Mouse (Mus musculus) bone marrow macrophage, adult 2 months (primary cell): ENCODE data around the gene Myo6. TPM values are rescaled to one million over a fixed set of nuclear protein-coding genes. Genes with fewer than 3 reads are reported as not detected.

Experiments
- H3K27ac ChIP-seq: 2 replicates; pipeline ENCODE4 v1.5.1; 2012; ENCODE audit warnings: low read depth, low read length; ENCODE audit not compliant: insufficient read depth
- H3K4me1 ChIP-seq: 2 replicates; pipeline ENCODE4 v1.6.1; 2012; ENCODE audit warnings: low read length; ENCODE audit not compliant: control insufficient read depth, insufficient read depth
- H3K4me3 ChIP-seq: 2 replicates; pipeline ENCODE4 v1.5.1; 2012; ENCODE audit warnings: mild to moderate bottlenecking, low read length, moderate library complexity; ENCODE audit not compliant: insufficient read depth
- CTCF ChIP-seq: IDR thresholded peaks from 2 replicates; pipeline ENCODE4 v1.5.1; 2012; ENCODE audit warnings: low read depth, mild to moderate bottlenecking, low read length, moderate library complexity
- POLR2A ChIP-seq: IDR thresholded peaks from 2 replicates; pipeline ENCODE4 v1.6.1; 2012; ENCODE audit warnings: mild to moderate bottlenecking, low read depth, low read length, borderline replicate concordance
- polyA plus RNA-seq: library from polyadenylated mRNA; stranded (reverse); fragments of >200 nt; gene quantifications from 2 replicates; pipeline ENCODE4 v1.2.4, GENCODE M21; 2012; ENCODE audit not compliant: missing spikeins, insufficient read depth, insufficient read length

The Myo6 gene
- polyA plus RNA-seq, 1 experiment = 2.5 TPM

DNA sequence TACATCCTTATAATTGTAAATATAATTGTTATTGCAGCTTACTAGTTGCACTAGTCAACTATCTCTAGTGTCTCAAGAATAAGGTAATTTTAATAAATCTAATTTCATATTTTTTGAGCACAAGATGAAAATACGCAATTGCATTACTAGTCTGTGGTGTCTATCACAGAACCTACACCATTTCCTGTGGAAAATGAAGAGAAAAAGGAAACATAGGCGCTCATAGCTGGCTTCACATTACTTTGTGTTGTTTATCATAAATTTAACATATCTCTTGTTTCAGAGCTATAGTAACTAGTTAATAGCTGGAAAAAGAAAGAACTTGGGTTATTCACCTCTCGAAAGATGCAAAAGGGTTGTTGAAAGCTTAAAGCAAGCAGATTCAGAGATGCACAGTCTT, 117.6 kb downstream of the Myo6 start:
- no peak overlapping the region for H3K27ac ChIP-seq
- H3K4me1 ChIP-seq = no peaks in the 10 kb centered on the region
- no peak for TF ChIP-seq POLR2A
- no peak for TF ChIP-seq CTCF
- no peak overlapping the region for H3K4me3 ChIP-seq

DNA sequence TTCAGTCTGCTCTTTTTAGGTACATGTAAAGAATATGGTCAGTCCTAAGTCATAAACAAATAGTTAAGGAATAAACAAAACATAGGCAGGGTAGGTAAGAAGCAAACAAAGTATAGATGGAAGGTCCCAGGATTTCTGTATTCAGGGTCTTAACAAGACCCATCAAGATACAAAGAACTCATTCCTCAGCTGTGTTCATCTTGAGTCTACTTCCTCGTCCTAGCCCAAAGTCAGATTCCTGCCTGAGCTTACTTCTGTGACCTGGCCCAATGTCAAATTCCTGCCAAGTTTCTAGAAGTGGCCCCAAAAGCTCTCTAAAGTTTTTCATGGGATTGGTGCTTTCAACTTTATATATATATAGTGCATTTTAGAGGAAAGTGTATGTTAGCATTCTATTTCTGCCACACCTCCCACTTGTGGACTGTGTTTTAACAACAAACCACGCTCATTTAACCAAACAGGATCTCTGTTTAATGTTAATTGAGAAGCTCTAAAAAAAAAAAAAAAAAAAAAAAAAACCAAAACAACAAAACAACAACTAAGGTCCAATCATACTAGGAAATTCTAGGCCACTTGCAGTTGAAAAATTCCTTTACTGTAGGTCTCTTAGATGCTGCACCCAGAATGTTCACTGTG, 119.8 kb downstream of the Myo6 start:
- Histone ChIP-seq H3K4me1 (no peaks in the 10 kb centered on the region), H3K4me3 (no peak overlapping the region), H3K27ac (no peak overlapping the region)
- TF ChIP-seq CTCF = no peak

DNA sequence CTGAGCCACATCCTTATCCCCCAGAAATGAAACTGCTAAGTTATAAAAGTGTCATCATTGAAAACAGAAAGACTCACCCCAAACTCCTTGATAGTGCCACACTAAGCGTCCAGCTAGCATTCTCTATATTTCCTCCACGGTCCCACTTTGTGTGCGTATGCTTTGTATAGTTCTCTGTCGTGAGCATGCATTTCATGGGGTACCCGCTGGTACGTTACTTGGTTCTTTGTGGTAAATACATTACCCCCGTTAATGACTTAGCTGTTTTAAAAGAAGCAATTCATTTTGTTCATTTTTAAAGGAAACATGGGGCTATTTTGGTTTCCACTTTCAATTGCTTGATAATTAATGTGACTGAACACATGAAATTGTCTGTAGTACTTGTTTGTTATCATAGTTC, 122.0 kb downstream of the Myo6 start:
- H3K4me1 ChIP-seq = no peaks in the 10 kb centered on the region
- no peak overlapping the region for H3K4me3 ChIP-seq
- no peak for TF ChIP-seq CTCF
- no peak for TF ChIP-seq POLR2A
- H3K27ac ChIP-seq = no peak overlapping the region

- Histone ChIP-seq H3K4me1 (no peaks in the 10 kb centered on the region), H3K4me3 (no peak overlapping the region), H3K27ac (no peak overlapping the region)
- no peak for TF ChIP-seq POLR2A
- TF ChIP-seq CTCF = no peak
Measured at GRCm38 (mm10) chr9:80293056-80293584, 128.3 kb downstream of the Myo6 start.

DNA sequence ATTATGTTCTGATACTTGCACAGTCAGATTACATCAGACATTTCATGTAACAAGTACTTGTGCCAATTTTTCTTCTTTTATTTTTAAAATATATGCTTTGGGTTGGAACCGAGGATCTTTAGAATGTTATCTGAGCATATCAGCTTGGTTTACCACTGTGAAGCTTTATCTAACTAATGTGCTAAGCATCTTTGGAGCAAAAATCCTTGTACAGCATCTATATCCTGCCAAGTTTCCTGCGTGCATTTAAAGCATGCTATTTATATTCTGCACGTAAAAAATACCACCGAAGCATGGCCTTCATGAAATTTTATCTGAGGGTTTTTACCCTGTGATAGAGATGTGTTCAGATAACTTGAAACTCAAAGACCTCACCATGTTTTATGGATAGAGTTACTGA, 131.3 kb downstream of the Myo6 start:
- no peak overlapping the region for H3K4me3 ChIP-seq
- TF ChIP-seq CTCF (no peak), POLR2A (no peak)
- no peak overlapping the region for H3K27ac ChIP-seq
- no peaks in the 10 kb centered on the region for H3K4me1 ChIP-seq

GRCm38 (mm10) chr9:80299031-80299430, 134.2 kb downstream of the Myo6 start:
- H3K4me3 ChIP-seq = no peak overlapping the region
- no peaks in the 10 kb centered on the region for H3K4me1 ChIP-seq
- TF ChIP-seq POLR2A = no peak
- TF ChIP-seq CTCF = no peak
- no peak overlapping the region for H3K27ac ChIP-seq

GRCm38 (mm10) chr9:80303518-80303917, 138.7 kb downstream of the Myo6 start:
- Histone ChIP-seq H3K4me3 (no peak overlapping the region), H3K27ac (no peak overlapping the region), H3K4me1 (no peaks in the 10 kb centered on the region)
- TF ChIP-seq POLR2A (no peak), CTCF (no peak)

- TF ChIP-seq POLR2A (no peak), CTCF (no peak)
- no peaks in the 10 kb centered on the region for H3K4me1 ChIP-seq
Measured at GRCm38 (mm10) chr9:80306390-80306789, 141.6 kb downstream of the Myo6 start.

DNA sequence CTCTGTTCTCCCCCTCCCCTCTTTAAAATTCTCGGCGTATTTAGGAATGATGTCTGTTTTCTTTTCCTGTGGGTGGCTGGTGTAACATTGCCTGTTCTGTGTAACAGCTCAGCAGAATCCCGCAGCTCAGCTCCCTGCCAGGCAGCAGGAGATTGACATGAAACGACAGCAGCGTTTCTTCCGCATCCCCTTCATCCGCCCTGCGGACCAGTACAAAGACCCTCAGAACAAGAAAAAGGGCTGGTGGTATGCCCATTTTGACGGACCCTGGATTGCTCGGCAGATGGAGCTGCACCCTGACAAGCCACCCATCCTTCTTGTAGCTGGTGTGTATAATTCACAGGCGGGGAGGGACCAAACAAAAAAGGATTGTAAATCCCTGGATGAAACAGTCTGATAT, 142.0 kb downstream of the Myo6 start:
- H3K27ac ChIP-seq = no peak overlapping the region
- H3K4me1 ChIP-seq = no peaks in the 10 kb centered on the region
- H3K4me3 ChIP-seq = no peak overlapping the region
- TF ChIP-seq CTCF = no peak
- no peak for TF ChIP-seq POLR2A

More at GRCm38 (mm10) chr9:80306390-80306789, 141.6 kb downstream of the Myo6 start:
- no peak overlapping the region for H3K27ac ChIP-seq
- no peak overlapping the region for H3K4me3 ChIP-seq

DNA sequence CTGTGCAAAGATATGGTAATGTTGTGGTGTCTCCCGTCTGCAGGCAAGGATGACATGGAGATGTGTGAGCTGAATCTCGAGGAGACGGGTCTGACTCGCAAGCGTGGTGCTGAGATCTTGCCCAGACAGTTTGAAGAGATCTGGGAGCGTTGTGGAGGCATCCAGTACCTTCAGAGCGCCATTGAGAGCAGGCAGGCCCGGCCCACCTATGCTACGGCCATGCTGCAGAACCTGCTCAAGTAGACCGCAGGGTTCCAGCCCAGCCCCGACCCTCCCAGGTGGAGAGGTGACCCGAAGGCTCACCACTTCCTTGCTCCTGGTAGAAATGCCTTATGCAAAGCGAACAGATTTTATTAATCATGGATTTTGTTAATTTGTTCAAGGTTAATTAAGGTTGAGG, 142.8 kb downstream of the Myo6 start:
- no peaks in the 10 kb centered on the region for H3K4me1 ChIP-seq
- H3K27ac ChIP-seq = no peak overlapping the region
- no peak overlapping the region for H3K4me3 ChIP-seq
- no peak for TF ChIP-seq CTCF

GRCm38 (mm10) chr9:80313610-80314009, 148.8 kb downstream of the Myo6 start:
- TF ChIP-seq CTCF (no peak), POLR2A (no peak)
- H3K4me3 ChIP-seq = no peak overlapping the region
- no peaks in the 10 kb centered on the region for H3K4me1 ChIP-seq
- H3K27ac ChIP-seq = no peak overlapping the region
